Comparison of ENCODE assay signal across 8 mouse cellular contexts in genomic region chr1:180639416-180640401, GRCm38 (mm10). TPM values are rescaled to one million over a fixed set of nuclear protein-coding genes. Genes with fewer than 3 reads are reported as not detected.
A peak's percentile ranks its signal among the peaks of the same experiment; 100 is the strongest.
DNase-seq lines count a peak whose midpoint lies in the region; ATAC-seq and TF ChIP-seq lines count a peak whose summit lies in the region.

No protein-coding gene starts in this region.

- H3K4me2 ChIP-seq in liver, embryonic 11.5 days: peak overlapping the region; percentile 84
- peak overlapping the region; percentile 75 for H3K4me2 ChIP-seq in forebrain, embryonic 12.5 days
- H3K4me2 ChIP-seq in kidney, postnatal 0 days (ENCODE audit: low read length): peak overlapping the region; percentile 89
- H3K4me2 ChIP-seq in neural tube, embryonic 15.5 days: peak overlapping the region; percentile 87

- peak overlapping the region; percentile 94 for H3K4me3 ChIP-seq in liver, embryonic 11.5 days (ENCODE audit: low read depth, low read length)
- peak overlapping the region; percentile 86 for H3K4me3 ChIP-seq in forebrain, embryonic 12.5 days (replicated peaks)
- H3K4me3 ChIP-seq in kidney, postnatal 0 days (replicated peaks; ENCODE audit: low read depth, low read length): peak overlapping the region; percentile 97; the same call in 1 of the 2 replicates
- peak overlapping the region; percentile 98 for H3K4me3 ChIP-seq in neural tube, embryonic 15.5 days (replicated peaks)

- H3K9me3 ChIP-seq in liver, embryonic 11.5 days (ENCODE audit: control insufficient read depth, low read length): no peaks in the 10 kb centered on the region
- no peaks in the 10 kb centered on the region for H3K9me3 ChIP-seq in forebrain, embryonic 12.5 days
- H3K9me3 ChIP-seq in kidney, postnatal 0 days (replicated peaks; ENCODE audit: low read length): no peaks in the 10 kb centered on the region
- H3K9me3 ChIP-seq in neural tube, embryonic 15.5 days (replicated peaks): no peaks in the 10 kb centered on the region

- DNase-seq in liver, embryonic 11.5 days (ENCODE audit: low spot score): no peak
- DNase-seq in liver: no peak
- peak; percentile 16 for DNase-seq in kidney, postnatal 0 days (ENCODE audit: low spot score)
- DNase-seq in frontal cortex, postnatal 25 days (ENCODE audit: low spot score in 2 of 2): no peak
- no peak for DNase-seq in ovary, adult 18-20 months (ENCODE audit: low spot score)
- DNase-seq in layer of hippocampus, postnatal 10 days (ENCODE audit: low spot score in 2 of 2): no peak

- H3K27ac ChIP-seq in liver, embryonic 11.5 days (ENCODE audit: low read depth, low read length): 0 out of 2 replicates have a peak overlapping the region, but pooled peaks have one; percentile 94
- H3K27ac ChIP-seq in forebrain, embryonic 12.5 days: peak overlapping the region; percentile 95; the same call in 1 of the 2 replicates
- peak overlapping the region; percentile 84 for H3K27ac ChIP-seq in kidney, postnatal 0 days
- 0 out of 2 replicates have a peak overlapping the region, but pooled peaks have one; percentile 81 for H3K27ac ChIP-seq in neural tube, embryonic 15.5 days (replicated peaks)

- peaks cover 19% of the 10 kb centered on the region for H3K4me1 ChIP-seq in liver, embryonic 11.5 days (replicated peaks; ENCODE audit: control insufficient read depth, insufficient read depth, low read length)
- peaks cover 27% of the 10 kb centered on the region for H3K4me1 ChIP-seq in forebrain, embryonic 12.5 days
- no peaks in the 10 kb centered on the region for H3K4me1 ChIP-seq in kidney, postnatal 0 days (replicated peaks; ENCODE audit: insufficient read depth, low read length)
- peaks cover 22% of the 10 kb centered on the region for H3K4me1 ChIP-seq in neural tube, embryonic 15.5 days

- no peak for TF ChIP-seq CTCF in kidney, postnatal 0 days (IDR thresholded peaks at IDR 0.05; ENCODE audit: low read depth)

- ATAC-seq in liver, embryonic 11.5 days (replicated peaks; ENCODE audit: low FRiP score): no peak
- ATAC-seq in forebrain, embryonic 12.5 days (ENCODE audit: low FRiP score): no peak
- no peak for ATAC-seq in kidney, postnatal 0 days (replicated peaks; ENCODE audit: low FRiP score, low read depth)
- no peak for ATAC-seq in neural tube, embryonic 15.5 days (ENCODE audit: low FRiP score)

- H3K27me3 ChIP-seq in liver, embryonic 11.5 days (replicated peaks; ENCODE audit: control insufficient read depth, insufficient read depth, low read length): no peaks in the 10 kb centered on the region
- no peaks in the 10 kb centered on the region for H3K27me3 ChIP-seq in forebrain, embryonic 12.5 days
- no peaks in the 10 kb centered on the region for H3K27me3 ChIP-seq in kidney, postnatal 0 days (ENCODE audit: insufficient read depth, low read length)
- H3K27me3 ChIP-seq in neural tube, embryonic 15.5 days (replicated peaks): no peaks in the 10 kb centered on the region

- H3K9ac ChIP-seq in liver, embryonic 11.5 days (ENCODE audit: low read depth, low read length): peak overlapping the region; percentile 99
- peak overlapping the region; percentile 92 for H3K9ac ChIP-seq in forebrain, embryonic 12.5 days
- peak overlapping the region; percentile 93 for H3K9ac ChIP-seq in kidney, postnatal 0 days (ENCODE audit: low read depth, low read length)
- peak overlapping the region; percentile 79 for H3K9ac ChIP-seq in neural tube, embryonic 15.5 days (replicated peaks)

- whole genome bisulfite sequencing in liver, embryonic 11.5 days: 59% methylated on average over 10 of the region's 10 CpGs
- WGBS in forebrain, embryonic 12.5 days: 38% methylated on average over 10 of the region's 10 CpGs
- 44% methylated on average over 10 of the region's 10 CpGs for WGBS in kidney, postnatal 0 days
- WGBS in neural tube, embryonic 15.5 days: 46% methylated on average over 10 of the region's 10 CpGs

- H3K36me3 ChIP-seq in liver, embryonic 11.5 days (ENCODE audit: control insufficient read depth, insufficient read depth, low read length): no peaks in the 10 kb centered on the region
- H3K36me3 ChIP-seq in forebrain, embryonic 12.5 days (replicated peaks): no peaks in the 10 kb centered on the region
- no peaks in the 10 kb centered on the region for H3K36me3 ChIP-seq in kidney, postnatal 0 days (ENCODE audit: insufficient read depth, low read length)
- no peaks in the 10 kb centered on the region for H3K36me3 ChIP-seq in neural tube, embryonic 15.5 days

RNA-seq across cellular contexts. Expression of gene Lin9, which starts 1.2 kb away (rescaled TPM):
- 21.3 and 22.2 TPM in 2 replicates for polyA plus RNA-seq in liver, embryonic 11.5 days (2014; fragmentation: Nextera tagmentation; extraction: Ambion mirVana)
- 27.1 and 30.0 TPM in 2 replicates for polyA plus RNA-seq in forebrain, embryonic 12.5 days (2016; fragmentation: Nextera tagmentation; extraction: Ambion mirVana)
- polyA plus RNA-seq in kidney, postnatal 0 days (2015; fragmentation: Nextera tagmentation; extraction: Ambion mirVana): 11.6 and 14.9 TPM in 2 replicates
- 8.3 and 10.9 TPM in 2 replicates for polyA plus RNA-seq in neural tube, embryonic 15.5 days (2015; fragmentation: Nextera tagmentation; extraction: Ambion mirVana)
- 1 to 10 TPM; 4.4 to 6.0 TPM for total RNA-seq in layer of hippocampus, postnatal 10 days (2021)

RNA-seq across cellular contexts. Expression of gene Mixl1, which starts 57.1 kb away (rescaled TPM):
- polyA plus RNA-seq in liver, embryonic 11.5 days (2014; fragmentation: Nextera tagmentation; extraction: Ambion mirVana): 1.8 and 2.0 TPM in 2 replicates
- not detected in 2 replicates for polyA plus RNA-seq in forebrain, embryonic 12.5 days (2016; fragmentation: Nextera tagmentation; extraction: Ambion mirVana)
- polyA plus RNA-seq in kidney, postnatal 0 days (2015; fragmentation: Nextera tagmentation; extraction: Ambion mirVana): 0.30 and 0.36 TPM in 2 replicates
- polyA plus RNA-seq in neural tube, embryonic 15.5 days (2015; fragmentation: Nextera tagmentation; extraction: Ambion mirVana): 0.08 TPM in 1 of 2 replicates, not detected in the other
- not detected for total RNA-seq in layer of hippocampus, postnatal 10 days (2021)
